Mouse (Mus musculus) thymus, adult 2 months (tissue): ENCODE measurements around the gene Atg4d.

Experiments used
- CTCF ChIP-seq: fragments of 200-500 bp; IDR thresholded peaks from 2 replicates; pipeline ENCODE4 v1.5.1; 2012; ENCODE audit warnings: mild to moderate bottlenecking, control low read depth, low read length, moderate library complexity, borderline replicate concordance; ENCODE audit not compliant: control insufficient read depth, poor library complexity, insufficient read depth; ENCODE audit errors: extremely low read depth
- POLR2A ChIP-seq: fragments of 200-500 bp; IDR thresholded peaks from 2 replicates; pipeline ENCODE4 v1.6.1; 2012; ENCODE audit warnings: mild to moderate bottlenecking, low read length, control low read depth, moderate library complexity; ENCODE audit not compliant: control insufficient read depth, poor library complexity, insufficient read depth; ENCODE audit errors: extremely low read depth

DNA sequence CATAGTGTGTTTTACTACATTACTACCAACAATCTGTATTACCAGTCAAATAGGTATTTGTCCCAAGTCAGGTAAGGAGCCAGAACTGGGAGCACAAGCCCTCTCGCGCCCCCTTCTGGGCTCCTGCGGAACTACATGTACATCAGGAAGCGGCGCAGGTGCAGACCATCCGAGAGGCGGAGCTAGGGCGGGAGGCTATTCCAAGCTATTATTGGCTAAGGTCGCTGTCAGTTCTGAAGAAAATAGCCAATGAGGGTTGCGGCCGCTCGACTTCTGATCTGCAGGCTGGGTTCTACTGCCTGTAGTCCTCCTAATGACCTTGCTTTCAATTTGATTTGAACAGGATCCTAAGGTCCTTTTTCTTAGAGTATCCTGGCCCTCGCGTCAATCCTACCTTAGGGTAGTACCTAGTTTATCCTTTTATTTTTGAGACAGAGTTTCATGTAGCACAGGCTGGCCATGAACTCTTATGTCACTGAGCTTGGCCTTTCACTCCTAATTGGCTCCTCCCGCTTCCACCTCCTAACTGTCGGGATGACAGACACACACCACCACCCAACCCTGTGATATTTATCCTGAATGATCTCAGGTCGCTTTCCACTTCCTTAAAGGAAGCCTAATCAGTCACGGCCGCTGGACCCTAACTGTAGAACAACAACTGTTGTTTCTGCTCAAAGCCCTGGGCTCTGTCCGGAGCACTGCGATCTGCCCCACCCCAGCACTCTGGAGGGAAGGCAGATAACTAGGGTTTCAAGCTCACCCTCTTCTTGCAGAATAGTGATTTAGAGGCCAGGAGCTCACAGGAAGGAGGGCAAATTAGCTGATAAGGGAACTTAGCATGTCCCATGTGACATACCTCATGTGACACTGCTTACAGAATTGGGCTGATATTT lies 44.4 kb upstream of the Atg4d start:
- TF ChIP-seq POLR2A = no peak
- TF ChIP-seq CTCF = peak; percentile 95
